Mouse (Mus musculus): ENCODE data around the gene Ccdc175. TPM values are rescaled to one million over a fixed set of nuclear protein-coding genes. Genes with fewer than 3 reads are reported as not detected.

Ccdc175 gene
- not detected in 2 replicates for polyA plus RNA-seq (2015; fragmentation: Nextera tagmentation; extraction: Ambion mirVana)

DNA sequence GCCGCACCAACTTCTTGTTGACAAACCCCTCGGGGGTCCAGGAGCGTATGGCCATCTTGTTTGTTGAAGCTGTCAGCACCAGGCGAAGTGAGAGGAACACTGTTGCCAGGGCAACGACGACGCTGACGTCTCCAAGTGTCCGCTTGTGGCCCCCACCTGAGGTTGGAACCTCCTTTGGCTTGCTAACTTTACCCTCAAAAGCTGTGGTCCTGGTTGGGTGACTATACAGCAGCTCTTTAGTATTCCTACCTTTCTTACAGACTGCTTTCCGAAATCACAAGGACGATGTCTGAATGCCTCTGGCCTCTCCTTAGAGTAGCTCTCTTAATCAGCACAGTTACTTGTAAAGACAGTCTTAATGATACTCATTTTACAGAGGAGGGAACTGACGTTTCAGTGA lies at the start of gene Ccdc175:
Gene Ccdc175 (minus strand): TSS at position 101 of the 400 bp plus-strand sequence.
- no peak within 1 kb of the TSS for H3K4me3 ChIP-seq (replicated peaks; ENCODE audit: low read length)
- no peak within 1 kb of the TSS for H3K4me2 ChIP-seq (ENCODE audit: low read length)
- no peaks in the 10 kb centered on the region for H3K36me3 ChIP-seq (ENCODE audit: control insufficient read depth, insufficient read depth)
- no peak for ATAC-seq
- H3K27me3 ChIP-seq (replicated peaks; ENCODE audit: control insufficient read depth, insufficient read depth, low read length): no peaks in the 10 kb centered on the region
- 82% methylated on average over 12 of the region's 12 CpGs for WGBS
- H3K27ac ChIP-seq (ENCODE audit: low read length): no peak within 1 kb of the TSS
- no peaks in the 10 kb centered on the region for H3K4me1 ChIP-seq (replicated peaks; ENCODE audit: control insufficient read depth, insufficient read depth, low read length)
- H3K9ac ChIP-seq (replicated peaks; ENCODE audit: low read depth, low read length): no peak within 1 kb of the TSS
- H3K9me3 ChIP-seq (ENCODE audit: control insufficient read depth, low read length): no peaks in the 10 kb centered on the region

DNA sequence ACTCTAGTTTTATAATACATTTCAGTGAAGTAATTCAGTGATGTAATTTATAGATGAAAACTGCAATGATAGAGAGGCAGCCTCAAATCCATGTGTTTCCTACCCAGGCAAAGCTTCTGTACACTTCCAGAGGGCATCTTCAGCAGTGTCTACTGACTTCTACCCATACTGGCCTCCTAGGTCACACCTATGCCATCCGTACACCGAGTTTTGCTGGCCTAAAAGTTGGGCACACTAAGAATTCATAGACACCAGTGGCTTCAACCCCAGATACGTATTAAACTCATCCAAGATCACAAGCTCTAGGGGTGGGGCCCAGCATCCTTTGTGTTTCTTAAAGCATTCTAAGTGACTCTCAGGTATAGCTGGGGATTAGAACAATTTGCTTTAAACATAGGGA lies 49.3 kb upstream of the Ccdc175 start:
- WGBS: 79% methylated on average over 3 of the region's 3 CpGs
- ATAC-seq: no peak
- no peaks in the 10 kb centered on the region for H3K36me3 ChIP-seq (ENCODE audit: control insufficient read depth, insufficient read depth)
- peak overlapping the region; percentile 41 for H3K27ac ChIP-seq (ENCODE audit: low read length)
- no peaks in the 10 kb centered on the region for H3K9me3 ChIP-seq (ENCODE audit: control insufficient read depth, low read length)
- peak overlapping the region; percentile 69 for H3K4me3 ChIP-seq (replicated peaks; ENCODE audit: low read length)
- H3K27me3 ChIP-seq (replicated peaks; ENCODE audit: control insufficient read depth, insufficient read depth, low read length): no peaks in the 10 kb centered on the region
- H3K4me2 ChIP-seq (ENCODE audit: low read length): peak overlapping the region; percentile 75
- H3K9ac ChIP-seq (replicated peaks; ENCODE audit: low read depth, low read length): peak overlapping the region; percentile 90
- peaks cover 56% of the 10 kb centered on the region for H3K4me1 ChIP-seq (replicated peaks; ENCODE audit: control insufficient read depth, insufficient read depth, low read length)

DNA sequence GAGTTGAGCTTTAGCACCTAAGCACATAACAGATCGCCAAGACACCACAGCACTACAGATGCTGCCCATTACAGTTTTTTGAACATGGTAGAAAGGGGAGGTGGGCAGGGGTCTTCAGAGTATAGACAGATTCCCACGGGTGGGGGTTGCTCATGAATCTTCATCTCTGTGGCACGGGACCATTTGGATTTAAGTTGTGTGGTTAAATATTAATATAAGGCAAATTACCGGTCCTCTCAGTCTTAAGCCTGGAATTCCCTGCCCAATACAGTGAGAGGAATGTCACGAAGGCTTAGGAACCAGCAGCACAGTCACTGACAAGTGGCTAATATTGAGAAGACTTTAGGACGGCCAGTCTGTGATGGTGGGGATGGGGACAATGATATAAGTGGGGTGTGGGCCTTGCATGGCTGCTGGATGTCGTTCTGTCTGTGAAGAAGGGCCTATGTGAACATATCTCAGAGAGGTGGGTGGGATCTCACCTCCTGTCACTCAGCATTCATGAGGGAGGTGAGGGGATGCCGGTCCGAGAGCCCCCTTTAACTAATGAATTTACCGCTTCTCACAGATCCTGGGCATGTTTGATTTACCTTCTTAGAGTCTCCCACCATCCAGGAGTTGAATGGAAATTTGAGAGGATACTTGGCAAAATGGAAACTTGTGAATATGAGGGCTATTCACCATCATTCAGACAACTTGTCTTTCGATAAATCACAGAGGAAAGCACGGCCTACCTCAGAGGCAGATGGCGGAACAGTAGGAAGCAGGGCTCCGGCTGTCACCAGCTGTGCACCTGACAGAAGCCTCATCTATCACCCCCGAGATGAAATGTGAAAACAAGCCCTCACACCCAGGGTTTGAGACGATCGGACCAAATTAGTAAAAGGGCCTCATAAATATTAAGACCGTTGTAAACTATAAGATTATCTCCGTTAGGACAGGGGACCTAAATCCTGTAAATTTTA lies 48.3 kb upstream of the Ccdc175 start:
- peaks cover 56% of the 10 kb centered on the region for H3K4me1 ChIP-seq (replicated peaks; ENCODE audit: control insufficient read depth, insufficient read depth, low read length)
- no peak overlapping the region for H3K27ac ChIP-seq (ENCODE audit: low read length)
- WGBS: 66% methylated on average over 19 of the region's 19 CpGs

DNA sequence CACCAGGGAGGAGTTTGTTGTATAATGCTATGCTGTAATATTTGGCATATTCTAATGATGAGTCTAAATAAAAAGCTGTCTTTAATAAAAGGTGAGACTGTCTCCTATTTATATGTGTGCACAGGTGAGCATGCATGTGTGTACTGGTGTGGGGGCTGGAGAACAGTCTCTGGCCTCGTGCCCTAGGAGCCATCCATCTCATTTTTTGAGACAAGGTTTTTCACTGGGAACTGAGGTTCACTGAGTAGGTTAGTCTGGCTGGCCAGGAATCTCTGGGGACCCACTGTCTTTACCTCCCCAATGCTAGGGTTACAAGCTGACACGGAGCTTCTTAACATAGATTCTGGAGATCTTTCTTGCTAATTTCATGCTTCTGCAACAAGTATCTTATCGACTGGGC lies 47.3 kb upstream of the Ccdc175 start:
- no peak for ATAC-seq
- Histone ChIP-seq H3K27ac (ENCODE audit: low read length) (no peak overlapping the region), H3K4me2 (ENCODE audit: low read length) (peak overlapping the region; percentile 75), H3K9ac (replicated peaks; ENCODE audit: low read depth, low read length) (no peak overlapping the region), H3K9me3 (ENCODE audit: control insufficient read depth, low read length) (no peaks in the 10 kb centered on the region), H3K4me3 (replicated peaks; ENCODE audit: low read length) (0 out of 2 replicates have a peak overlapping the region, but pooled peaks have one; percentile 6), H3K4me1 (replicated peaks; ENCODE audit: control insufficient read depth, insufficient read depth, low read length) (peaks cover 61% of the 10 kb centered on the region), H3K36me3 (ENCODE audit: control insufficient read depth, insufficient read depth) (0 out of 2 replicates have a peak, but pooled peaks cover 2% of the 10 kb centered on the region), H3K27me3 (replicated peaks; ENCODE audit: control insufficient read depth, insufficient read depth, low read length) (no peaks in the 10 kb centered on the region)
- 88% methylated on average over 3 of the region's 3 CpGs for WGBS

More for the DNA sequence above, 48.3 kb upstream of the Ccdc175 start:
- Histone ChIP-seq H3K9me3 (ENCODE audit: control insufficient read depth, low read length) (no peaks in the 10 kb centered on the region), H3K9ac (replicated peaks; ENCODE audit: low read depth, low read length) (0 out of 2 replicates have a peak overlapping the region, but pooled peaks have one; percentile 0), H3K4me3 (replicated peaks; ENCODE audit: low read length) (peak overlapping the region; percentile 69), H3K27me3 (replicated peaks; ENCODE audit: control insufficient read depth, insufficient read depth, low read length) (no peaks in the 10 kb centered on the region), H3K36me3 (ENCODE audit: control insufficient read depth, insufficient read depth) (0 out of 2 replicates have a peak, but pooled peaks cover 2% of the 10 kb centered on the region), H3K4me2 (ENCODE audit: low read length) (peak overlapping the region; percentile 75)
- no peak for ATAC-seq

DNA sequence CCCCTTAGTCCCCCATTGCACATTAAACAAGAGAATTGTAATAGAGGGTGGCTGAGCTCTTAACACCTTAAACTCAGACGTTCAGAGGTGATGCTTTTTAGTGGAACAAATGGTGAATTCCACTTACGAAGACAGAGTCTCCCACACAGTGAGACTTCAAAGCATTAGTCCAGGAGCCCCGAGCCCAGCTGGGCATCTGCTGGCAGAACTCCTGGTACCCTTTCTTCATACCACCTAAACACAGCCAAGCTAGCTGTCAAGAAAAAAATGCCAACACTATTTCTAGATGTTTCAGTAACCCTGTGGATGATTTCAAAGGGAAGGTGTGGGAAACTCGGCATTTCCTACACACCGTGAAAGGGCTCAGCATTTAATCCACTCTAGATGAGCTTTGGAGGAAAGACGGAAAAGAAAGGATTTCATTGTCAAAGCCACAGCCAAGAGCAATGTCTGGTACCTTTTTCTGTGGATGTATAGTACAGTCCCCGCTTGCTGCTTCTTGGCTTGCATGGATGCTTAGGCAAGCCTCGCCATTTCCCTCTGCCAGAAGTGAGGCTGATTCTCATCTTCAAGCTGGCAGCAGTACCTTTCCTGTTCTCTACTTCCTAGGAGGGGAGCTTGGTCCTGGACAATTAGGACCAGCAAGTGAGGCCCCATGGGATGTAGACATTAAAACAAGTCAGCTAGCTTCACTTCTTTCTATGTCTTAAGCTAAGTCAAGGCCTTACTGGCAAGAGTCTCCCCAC lies 44.8 kb upstream of the Ccdc175 start:
- no peak for ATAC-seq
- H3K27ac ChIP-seq (ENCODE audit: low read length): no peak overlapping the region
- 0 out of 2 replicates have a peak overlapping the region, but pooled peaks have one; percentile 0 for H3K4me2 ChIP-seq (ENCODE audit: low read length)
- H3K36me3 ChIP-seq (ENCODE audit: control insufficient read depth, insufficient read depth): peaks cover 4% of the 10 kb centered on the region; the same call in 1 of the 2 replicates
- H3K4me3 ChIP-seq (replicated peaks; ENCODE audit: low read length): no peak overlapping the region
- H3K9ac ChIP-seq (replicated peaks; ENCODE audit: low read depth, low read length): no peak overlapping the region
- no peaks in the 10 kb centered on the region for H3K9me3 ChIP-seq (ENCODE audit: control insufficient read depth, low read length)
- H3K4me1 ChIP-seq (replicated peaks; ENCODE audit: control insufficient read depth, insufficient read depth, low read length): peaks cover 65% of the 10 kb centered on the region
- H3K27me3 ChIP-seq (replicated peaks; ENCODE audit: control insufficient read depth, insufficient read depth, low read length): no peaks in the 10 kb centered on the region
- WGBS: 57% methylated on average over 8 of the region's 8 CpGs

DNA sequence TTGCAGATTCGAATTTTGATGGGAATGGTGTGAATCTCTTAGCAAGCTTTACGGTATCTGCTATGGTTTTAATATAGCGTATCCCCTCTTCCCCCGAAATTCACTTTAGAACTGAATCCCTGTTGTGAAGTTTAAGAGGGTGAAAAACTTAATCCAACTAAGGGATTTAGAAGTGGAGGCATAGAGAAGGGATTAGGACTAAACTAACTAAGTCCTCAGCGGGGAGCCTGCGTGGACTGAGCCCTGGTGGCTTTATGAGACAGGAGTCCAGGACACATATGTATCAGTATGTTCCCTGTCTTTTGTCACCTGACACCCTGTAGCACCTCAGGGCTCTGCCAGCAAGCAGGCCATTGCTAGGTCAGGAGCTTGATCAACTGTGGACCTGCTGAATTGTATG lies 42.9 kb upstream of the Ccdc175 start:
- Histone ChIP-seq H3K4me2 (ENCODE audit: low read length) (no peak overlapping the region), H3K4me1 (replicated peaks; ENCODE audit: control insufficient read depth, insufficient read depth, low read length) (peaks cover 48% of the 10 kb centered on the region), H3K27ac (ENCODE audit: low read length) (no peak overlapping the region), H3K9ac (replicated peaks; ENCODE audit: low read depth, low read length) (no peak overlapping the region), H3K9me3 (ENCODE audit: control insufficient read depth, low read length) (no peaks in the 10 kb centered on the region), H3K4me3 (replicated peaks; ENCODE audit: low read length) (no peak overlapping the region), H3K27me3 (replicated peaks; ENCODE audit: control insufficient read depth, insufficient read depth, low read length) (no peaks in the 10 kb centered on the region), H3K36me3 (ENCODE audit: control insufficient read depth, insufficient read depth) (peaks cover 14% of the 10 kb centered on the region)
- WGBS: 63% methylated on average over 6 of the region's 6 CpGs
- no peak for ATAC-seq

DNA sequence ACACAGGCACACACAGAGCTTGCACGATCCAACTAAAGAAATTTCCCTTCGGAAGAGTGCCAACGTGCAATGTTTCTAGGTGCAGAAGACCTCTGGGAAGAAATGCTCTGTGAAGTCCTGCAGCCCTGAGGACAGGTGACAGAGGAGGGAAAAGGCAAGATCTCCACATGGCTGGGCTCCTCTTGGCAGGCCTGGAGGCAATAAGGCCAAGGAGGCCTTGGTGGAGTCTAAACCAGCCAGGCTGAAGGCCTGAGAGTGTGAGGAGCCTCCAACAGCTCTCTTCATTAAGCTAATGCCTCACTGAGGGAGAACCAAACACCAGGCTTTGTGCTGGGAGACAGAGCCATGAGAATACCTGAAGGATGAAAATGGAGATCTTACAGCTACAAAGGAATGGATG lies 40.5 kb upstream of the Ccdc175 start:
- Histone ChIP-seq H3K9me3 (ENCODE audit: control insufficient read depth, low read length) (no peaks in the 10 kb centered on the region), H3K4me2 (ENCODE audit: low read length) (no peak overlapping the region), H3K4me1 (replicated peaks; ENCODE audit: control insufficient read depth, insufficient read depth, low read length) (peaks cover 30% of the 10 kb centered on the region), H3K36me3 (ENCODE audit: control insufficient read depth, insufficient read depth) (peaks cover 32% of the 10 kb centered on the region), H3K27me3 (replicated peaks; ENCODE audit: control insufficient read depth, insufficient read depth, low read length) (no peaks in the 10 kb centered on the region), H3K9ac (replicated peaks; ENCODE audit: low read depth, low read length) (no peak overlapping the region), H3K4me3 (replicated peaks; ENCODE audit: low read length) (no peak overlapping the region), H3K27ac (ENCODE audit: low read length) (no peak overlapping the region)
- WGBS: 90% methylated on average over 3 of the region's 3 CpGs
- no peak for ATAC-seq

DNA sequence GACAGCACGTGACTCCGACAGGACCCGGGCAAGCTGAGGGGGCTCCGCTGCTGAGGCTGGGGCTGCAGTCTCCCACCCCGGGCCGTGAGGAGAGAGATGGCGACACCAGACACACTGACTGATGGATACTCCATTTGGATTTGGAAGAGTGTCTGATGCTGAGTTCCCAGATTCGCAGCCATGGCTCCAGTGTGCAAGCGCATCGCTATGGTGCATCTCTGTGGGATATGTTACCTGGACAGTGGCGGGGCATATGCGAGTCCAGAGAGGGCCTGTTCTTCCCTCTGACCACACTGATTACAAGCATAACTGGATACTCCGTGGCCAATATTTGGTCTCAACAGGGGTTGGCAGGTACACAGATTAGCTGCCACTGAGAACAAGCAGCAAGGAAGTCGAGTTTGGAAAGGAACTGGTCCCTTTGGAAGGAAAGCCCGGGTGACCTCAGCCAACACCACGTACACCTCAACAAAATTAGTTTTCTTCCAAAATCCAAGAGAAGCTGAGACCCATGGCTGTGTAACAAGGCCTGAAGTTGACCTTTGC lies 38.8 kb upstream of the Ccdc175 start:
- WGBS: 91% methylated on average over 16 of the region's 16 CpGs
- Histone ChIP-seq H3K9me3 (ENCODE audit: control insufficient read depth, low read length) (no peaks in the 10 kb centered on the region), H3K4me3 (replicated peaks; ENCODE audit: low read length) (no peak overlapping the region), H3K27ac (ENCODE audit: low read length) (no peak overlapping the region), H3K27me3 (replicated peaks; ENCODE audit: control insufficient read depth, insufficient read depth, low read length) (no peaks in the 10 kb centered on the region), H3K4me2 (ENCODE audit: low read length) (no peak overlapping the region), H3K9ac (replicated peaks; ENCODE audit: low read depth, low read length) (no peak overlapping the region), H3K36me3 (ENCODE audit: control insufficient read depth, insufficient read depth) (peaks cover 42% of the 10 kb centered on the region), H3K4me1 (replicated peaks; ENCODE audit: control insufficient read depth, insufficient read depth, low read length) (peaks cover 18% of the 10 kb centered on the region)
- no peak for ATAC-seq

DNA sequence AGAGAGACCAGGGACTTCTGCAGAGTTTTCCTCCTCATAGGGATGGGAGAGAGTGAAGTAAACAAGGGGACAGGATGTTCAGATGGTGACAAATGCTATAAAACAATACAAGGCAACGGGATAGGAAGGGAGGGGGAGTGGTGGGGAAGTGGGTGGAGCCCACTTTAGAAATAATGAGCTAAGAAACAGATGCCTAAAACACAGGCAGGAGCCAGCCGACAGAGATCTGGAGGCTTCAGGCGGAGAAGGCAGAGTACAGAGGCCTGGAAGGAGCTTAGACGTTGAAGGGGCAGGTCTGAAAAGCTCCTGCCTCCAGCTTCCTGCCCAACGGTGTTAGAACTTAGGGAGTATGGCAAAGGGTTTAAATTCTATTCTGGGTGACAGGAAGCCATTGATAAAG lies 28.7 kb upstream of the Ccdc175 start:
- Histone ChIP-seq H3K4me1 (replicated peaks; ENCODE audit: control insufficient read depth, insufficient read depth, low read length) (no peaks in the 10 kb centered on the region), H3K4me3 (replicated peaks; ENCODE audit: low read length) (no peak overlapping the region), H3K36me3 (ENCODE audit: control insufficient read depth, insufficient read depth) (peaks cover 85% of the 10 kb centered on the region), H3K27ac (ENCODE audit: low read length) (no peak overlapping the region), H3K4me2 (ENCODE audit: low read length) (no peak overlapping the region), H3K27me3 (replicated peaks; ENCODE audit: control insufficient read depth, insufficient read depth, low read length) (no peaks in the 10 kb centered on the region), H3K9ac (replicated peaks; ENCODE audit: low read depth, low read length) (no peak overlapping the region), H3K9me3 (ENCODE audit: control insufficient read depth, low read length) (no peaks in the 10 kb centered on the region)
- WGBS: 51% methylated on average over 5 of the region's 5 CpGs
- no peak for ATAC-seq

All from forebrain, embryonic 16.5 days (tissue).